In genomic region chr9:108649561-108650440, GRCm38 (mm10) we compare ENCODE assay signal across 7 mouse cellular contexts. TPM values are rescaled to one million over a fixed set of nuclear protein-coding genes. Genes with fewer than 3 reads are reported as not detected.
A peak's percentile ranks its signal among the peaks of the same experiment; 100 is the strongest.
DNase-seq lines count a peak whose midpoint lies in the region; ATAC-seq and TF ChIP-seq lines count a peak whose summit lies in the region.

No protein-coding gene starts in this region.

- peak overlapping the region; percentile 93 for H3K4me3 ChIP-seq in thymus, adult 2 months (ENCODE audit: control insufficient read depth, insufficient read depth, low read length)
- peak overlapping the region; percentile 98 for H3K4me3 ChIP-seq in embryonic facial prominence, embryonic 12.5 days
- H3K4me3 ChIP-seq in midbrain, embryonic 13.5 days (replicated peaks), result peak overlapping the region; percentile 95

- no peak for ATAC-seq in embryonic facial prominence, embryonic 12.5 days (ENCODE audit: insufficient number of reproducible peaks, insufficient read depth, low FRiP score, low TSS enrichment)
- peak; percentile 35; the same call in 1 of the 2 replicates for ATAC-seq in midbrain, embryonic 13.5 days

- 19% methylated on average over 29 of the region's 29 CpGs for WGBS in thymus, adult 2 months
- WGBS in embryonic facial prominence, embryonic 12.5 days, result 31% methylated on average over 29 of the region's 29 CpGs
- WGBS in midbrain, embryonic 13.5 days, result 32% methylated on average over 29 of the region's 29 CpGs

- peak overlapping the region; percentile 75 for H3K4me2 ChIP-seq in embryonic facial prominence, embryonic 12.5 days (replicated peaks)
- H3K4me2 ChIP-seq in midbrain, embryonic 13.5 days (replicated peaks), result peak overlapping the region; percentile 97

- TF ChIP-seq POLR2A in thymus, adult 2 months (IDR thresholded peaks at IDR 0.05; ENCODE audit: control insufficient read depth, extremely low read depth, insufficient read depth, low read length, poor library complexity), result no peak

- TF ChIP-seq CTCF in thymus, adult 2 months (IDR thresholded peaks at IDR 0.05; ENCODE audit: borderline replicate concordance, control insufficient read depth, extremely low read depth, insufficient read depth, low read length, poor library complexity), result no peak

- H3K27ac ChIP-seq in thymus, adult 2 months (ENCODE audit: control insufficient read depth, insufficient read depth, low read length), result peak overlapping the region; percentile 82
- peak overlapping the region; percentile 91 for H3K27ac ChIP-seq in embryonic facial prominence, embryonic 12.5 days
- peak overlapping the region; percentile 88 for H3K27ac ChIP-seq in midbrain, embryonic 13.5 days

- H3K27me3 ChIP-seq in thymus, adult 2 months (ENCODE audit: control insufficient read depth, insufficient read depth, low read length), result no peaks in the 10 kb centered on the region
- H3K27me3 ChIP-seq in embryonic facial prominence, embryonic 12.5 days, result no peaks in the 10 kb centered on the region
- no peaks in the 10 kb centered on the region for H3K27me3 ChIP-seq in midbrain, embryonic 13.5 days

- DNase-seq in thymus, adult 2 months, result no peak
- DNase-seq in thymus, postnatal 36 days, result no peak
- DNase-seq in induced T-regulatory cell, adult 2 months (ENCODE audit: low read depth), result peak; percentile 80
- DNase-seq in layer of hippocampus, adult 18-20 months (ENCODE audit: low spot score in 2 of 2), result no peak
- DNase-seq in thymus, postnatal 10 days (ENCODE audit: low spot score in 2 of 2), result no peak

- peaks cover 8% of the 10 kb centered on the region for H3K4me1 ChIP-seq in thymus, adult 2 months (replicated peaks; ENCODE audit: control insufficient read depth, insufficient read depth, low read length)
- peaks cover 14% of the 10 kb centered on the region for H3K4me1 ChIP-seq in embryonic facial prominence, embryonic 12.5 days
- H3K4me1 ChIP-seq in midbrain, embryonic 13.5 days (replicated peaks), result peaks cover 24% of the 10 kb centered on the region

- H3K9me3 ChIP-seq in embryonic facial prominence, embryonic 12.5 days, result no peaks in the 10 kb centered on the region
- no peaks in the 10 kb centered on the region for H3K9me3 ChIP-seq in midbrain, embryonic 13.5 days

- H3K36me3 ChIP-seq in thymus, adult 2 months (ENCODE audit: control insufficient read depth, insufficient read depth, low read length), result no peaks in the 10 kb centered on the region
- no peaks in the 10 kb centered on the region for H3K36me3 ChIP-seq in embryonic facial prominence, embryonic 12.5 days
- H3K36me3 ChIP-seq in midbrain, embryonic 13.5 days, result no peaks in the 10 kb centered on the region

- peak overlapping the region; percentile 96; the same call in 1 of the 2 replicates for H3K9ac ChIP-seq in embryonic facial prominence, embryonic 12.5 days
- peak overlapping the region; percentile 94 for H3K9ac ChIP-seq in midbrain, embryonic 13.5 days (replicated peaks)

RNA-seq across cellular contexts. Expression of gene Arih2, which starts 0.6 kb away (rescaled TPM):
- polyA plus RNA-seq in thymus, adult 2 months (2012; rRNA removed), result 56.0 and 63.0 TPM in 2 replicates
- 58.1 and 60.1 TPM in 2 replicates for polyA plus RNA-seq in embryonic facial prominence, embryonic 12.5 days (2016; fragmentation: Nextera tagmentation; extraction: Ambion mirVana)
- 53.6 and 54.0 TPM in 2 replicates for polyA plus RNA-seq in midbrain, embryonic 13.5 days (2015; fragmentation: Nextera tagmentation; extraction: Ambion mirVana)
- total RNA-seq in layer of hippocampus, adult 18-20 months (2021), result 10 to 100 TPM; 48.7 to 59.4 TPM

RNA-seq across cellular contexts. Expression of gene Slc25a20, which starts 12.1 kb away (rescaled TPM):
- polyA plus RNA-seq in thymus, adult 2 months (2012; rRNA removed), result 19.8 and 24.7 TPM in 2 replicates
- polyA plus RNA-seq in embryonic facial prominence, embryonic 12.5 days (2016; fragmentation: Nextera tagmentation; extraction: Ambion mirVana), result 43.1 and 45.7 TPM in 2 replicates
- 39.5 and 40.5 TPM in 2 replicates for polyA plus RNA-seq in midbrain, embryonic 13.5 days (2015; fragmentation: Nextera tagmentation; extraction: Ambion mirVana)
- total RNA-seq in layer of hippocampus, adult 18-20 months (2021), result 10 to 100 TPM; 14.4 to 16.7 TPM

RNA-seq across cellular contexts. Expression of gene Prkar2a, which starts 39.3 kb away (rescaled TPM):
- 5.7 and 5.8 TPM in 2 replicates for polyA plus RNA-seq in thymus, adult 2 months (2012; rRNA removed)
- 39.4 and 40.0 TPM in 2 replicates for polyA plus RNA-seq in embryonic facial prominence, embryonic 12.5 days (2016; fragmentation: Nextera tagmentation; extraction: Ambion mirVana)
- 49.3 and 54.0 TPM in 2 replicates for polyA plus RNA-seq in midbrain, embryonic 13.5 days (2015; fragmentation: Nextera tagmentation; extraction: Ambion mirVana)
- 10 to 100 TPM; 44.8 to 49.0 TPM for total RNA-seq in layer of hippocampus, adult 18-20 months (2021)

RNA-seq across cellular contexts. Expression of gene P4htm, which starts 52.3 kb away (rescaled TPM):
- polyA plus RNA-seq in thymus, adult 2 months (2012; rRNA removed), result 6.6 and 10.5 TPM in 2 replicates
- 10.4 and 11.6 TPM in 2 replicates for polyA plus RNA-seq in embryonic facial prominence, embryonic 12.5 days (2016; fragmentation: Nextera tagmentation; extraction: Ambion mirVana)
- 24.6 and 27.7 TPM in 2 replicates for polyA plus RNA-seq in midbrain, embryonic 13.5 days (2015; fragmentation: Nextera tagmentation; extraction: Ambion mirVana)
- total RNA-seq in layer of hippocampus, adult 18-20 months (2021), result 100 to 1,000 TPM; 101 to 102 TPM
